Mouse (Mus musculus) neural tube, embryonic 14.5 days (tissue): ENCODE measurements around the gene Ccdc180. TPM values are rescaled to one million over a fixed set of nuclear protein-coding genes. Genes with fewer than 3 reads are reported as not detected.
A peak's percentile ranks its signal among the peaks of the same experiment; 100 is the strongest.

ENCODE experiments used
- ATAC-seq: fragments of 200-750 bp; cut with Nextera tagmentation; 2 replicates; pipeline ENCODE4 v1.8.0; 2017; ENCODE audit warnings: low read depth, mild to moderate bottlenecking, moderate TSS enrichment, moderate library complexity
- H3K27ac ChIP-seq: fragments of 300-500 bp; sonication (generic); 2 replicates; pipeline ENCODE4 v1.5.1; 2014; ENCODE audit warnings: low read depth, mild to moderate bottlenecking, control low read depth, low read length, moderate library complexity, mixed read lengths
- H3K27me3 ChIP-seq: fragments of 300-500 bp; sonication (generic); 2 replicates; pipeline ENCODE4 v1.6.1; 2014; ENCODE audit warnings: low read length; ENCODE audit not compliant: control insufficient read depth, insufficient read depth
- H3K36me3 ChIP-seq: fragments of 300-500 bp; sonication (generic); 2 replicates; pipeline ENCODE4 v1.6.1; 2014; ENCODE audit warnings: low read length, mixed read lengths; ENCODE audit not compliant: control insufficient read depth, insufficient read depth
- H3K4me1 ChIP-seq: fragments of 300-500 bp; sonication (generic); 2 replicates; pipeline ENCODE4 v1.6.1; 2014; ENCODE audit warnings: low read length; ENCODE audit not compliant: control insufficient read depth, insufficient read depth
- H3K4me2 ChIP-seq: fragments of 300-500 bp; sonication (generic); 2 replicates; pipeline ENCODE4 v1.6.1; 2014; ENCODE audit warnings: mild to moderate bottlenecking, low read depth, low read length, control low read depth
- H3K4me3 ChIP-seq: fragments of 300-500 bp; sonication (generic); 2 replicates; pipeline ENCODE4 v1.5.1; 2014; ENCODE audit warnings: low read depth, low read length, control low read depth, mixed read lengths
- H3K9ac ChIP-seq: fragments of 300-500 bp; sonication (generic); replicated peaks from 2 replicates; pipeline ENCODE4 v1.6.1; 2014; ENCODE audit warnings: low read depth, mild to moderate bottlenecking, control low read depth, low read length, mixed read lengths
- H3K9me3 ChIP-seq: fragments of 300-500 bp; sonication (generic); 2 replicates; pipeline ENCODE4 v1.6.1; 2016; ENCODE audit warnings: low read length; ENCODE audit not compliant: control insufficient read depth
- WGBS: fragments of 180-500 bp; shearing (Covaris S2); extraction: QIAGEN DNeasy Blood & Tissue Kit; methylation state at CpG from one replicate; pipeline ENCODE4 v1.1.7; 2014; 5-methylcytosine and 5-hydroxymethylcytosine counted together
- polyA plus RNA-seq: library from polyadenylated mRNA; unstranded; fragments of >200 nt; fragmentation: Nextera tagmentation; extraction: Ambion mirVana; gene quantifications from 2 replicates; pipeline ENCODE4 v1.2.1, GENCODE M21; 2014

Gene Ccdc180
- polyA plus RNA-seq, 1 experiment from 2014 or later = 0.36 TPM

- Histone ChIP-seq H3K27ac (no peak within 1 kb of the TSS), H3K9ac (no peak within 1 kb of the TSS), H3K4me2 (no peak within 1 kb of the TSS), H3K36me3 (no peaks in the 10 kb centered on the region), H3K9me3 (no peaks in the 10 kb centered on the region), H3K4me3 (no peak within 1 kb of the TSS), H3K27me3 (no peaks in the 10 kb centered on the region), H3K4me1 (no peaks in the 10 kb centered on the region)
- ATAC-seq = no peak; the same call in 1 of the 2 replicates
- 87% methylated on average over 10 of the region's 10 CpGs for WGBS
These were observed 74.8 kb downstream of the Ccdc180 start, which contains the start of gene Tdrd7 for GRCm38 (mm10) chr4:45964771-45965439. Gene Tdrd7 (plus strand): TSS chr4:45965334.

DNA sequence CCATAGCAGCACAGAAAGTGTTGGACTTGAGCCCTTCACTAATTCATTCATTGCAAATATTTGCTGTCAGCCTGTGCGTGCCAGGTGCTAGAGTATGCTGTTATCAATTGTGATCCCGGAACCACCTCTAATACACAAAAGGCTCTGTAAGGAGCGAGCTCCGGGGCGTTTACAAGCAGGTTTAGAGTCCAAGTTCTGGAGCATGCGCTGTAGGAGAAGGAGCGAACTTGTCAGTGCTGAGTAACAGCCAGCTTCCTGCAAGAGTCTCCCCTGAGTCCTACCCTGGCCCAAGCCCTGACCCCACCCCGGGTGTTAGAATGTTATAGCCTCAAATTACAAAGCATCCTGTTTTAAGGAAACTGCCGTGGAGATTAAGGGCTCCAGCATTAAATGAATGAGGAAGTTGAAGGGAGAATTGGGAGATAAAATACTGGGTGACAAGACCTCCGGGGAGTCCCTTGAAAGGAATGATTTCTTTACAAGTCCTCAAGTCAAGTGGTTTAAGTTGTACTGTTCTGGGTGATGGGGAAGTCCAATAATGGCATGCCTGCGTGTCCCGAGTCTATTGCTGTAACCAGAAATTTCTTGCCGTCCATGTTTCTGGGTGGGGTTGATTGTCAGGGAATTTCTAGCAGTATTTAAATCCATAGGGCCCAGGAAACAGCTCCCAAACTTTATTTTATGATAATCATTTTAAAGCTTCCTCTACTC is 75.8 kb downstream of the Ccdc180 start:
- H3K9ac ChIP-seq = no peak overlapping the region
- H3K36me3 ChIP-seq = no peaks in the 10 kb centered on the region
- no peak overlapping the region for H3K27ac ChIP-seq
- no peak for ATAC-seq
- no peaks in the 10 kb centered on the region for H3K4me1 ChIP-seq
- WGBS = 34% methylated on average over 13 of the region's 13 CpGs
- H3K4me2 ChIP-seq = no peak overlapping the region
- no peak overlapping the region for H3K4me3 ChIP-seq
- no peaks in the 10 kb centered on the region for H3K27me3 ChIP-seq
- H3K9me3 ChIP-seq = no peaks in the 10 kb centered on the region

- H3K36me3 ChIP-seq = no peaks in the 10 kb centered on the region
- 35% methylated on average over 6 of the region's 6 CpGs for WGBS
- no peaks in the 10 kb centered on the region for H3K4me1 ChIP-seq
- H3K27me3 ChIP-seq = no peaks in the 10 kb centered on the region
- H3K4me2 ChIP-seq = no peak overlapping the region
- H3K4me3 ChIP-seq = no peak overlapping the region
- ATAC-seq = no peak
- no peaks in the 10 kb centered on the region for H3K9me3 ChIP-seq
- H3K27ac ChIP-seq = no peak overlapping the region
- H3K9ac ChIP-seq = no peak overlapping the region
These were observed 76.6 kb downstream of the Ccdc180 start for GRCm38 (mm10) chr4:45966716-45967115.

DNA sequence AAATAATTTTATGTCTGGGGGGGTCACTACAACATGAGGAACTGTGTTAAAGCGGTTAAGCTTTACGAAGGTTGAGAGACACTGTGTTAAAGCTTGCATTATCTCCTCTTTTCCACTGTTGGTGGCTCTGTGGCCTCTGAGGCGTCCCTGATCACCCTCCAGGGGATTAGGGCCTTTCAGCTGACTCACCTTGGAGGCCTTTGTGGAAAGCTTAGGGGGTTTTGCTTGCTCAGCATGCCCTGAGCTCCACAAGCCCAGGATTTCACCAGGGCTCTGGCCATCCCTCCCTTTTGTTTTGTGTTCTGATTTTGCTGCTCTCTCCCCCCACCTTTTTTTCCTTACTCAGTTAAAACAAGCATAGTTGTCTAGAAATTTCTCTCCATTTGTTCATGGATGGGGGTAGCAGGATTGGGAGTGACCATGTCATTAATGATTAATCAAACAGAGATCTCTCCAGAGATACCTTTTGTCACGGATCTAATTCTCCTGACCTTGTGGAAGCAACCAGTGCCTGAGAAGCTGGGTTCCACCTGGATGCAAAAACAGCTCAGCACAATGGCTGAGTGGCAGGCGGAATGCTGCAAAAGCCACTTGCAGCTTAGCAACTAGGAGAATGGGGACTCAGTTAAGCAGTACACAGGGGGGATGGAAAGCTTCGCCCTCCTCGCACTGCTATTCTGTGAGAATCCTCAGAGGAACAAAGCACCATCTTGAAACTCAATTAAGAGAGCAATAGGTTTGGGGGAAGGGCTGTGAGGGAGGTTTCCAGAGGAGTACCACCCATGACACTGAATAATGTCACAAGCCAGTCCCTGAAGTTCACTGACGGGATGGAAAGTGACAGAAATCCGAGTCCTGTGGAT is 77.6 kb downstream of the Ccdc180 start:
- Histone ChIP-seq H3K9me3 (no peaks in the 10 kb centered on the region), H3K4me1 (no peaks in the 10 kb centered on the region), H3K36me3 (no peaks in the 10 kb centered on the region), H3K27ac (no peak overlapping the region), H3K4me2 (no peak overlapping the region), H3K9ac (no peak overlapping the region), H3K4me3 (no peak overlapping the region), H3K27me3 (no peaks in the 10 kb centered on the region)
- WGBS = 28% methylated on average over 9 of the region's 9 CpGs
- ATAC-seq = no peak

GRCm38 (mm10) chr4:45969051-45969450 is 78.9 kb downstream of the Ccdc180 start:
- 66% methylated on average over 2 of the region's 2 CpGs for WGBS
- Histone ChIP-seq H3K36me3 (no peaks in the 10 kb centered on the region), H3K4me1 (no peaks in the 10 kb centered on the region), H3K27ac (no peak overlapping the region), H3K4me2 (no peak overlapping the region), H3K4me3 (no peak overlapping the region), H3K9ac (no peak overlapping the region), H3K9me3 (no peaks in the 10 kb centered on the region), H3K27me3 (no peaks in the 10 kb centered on the region)
- ATAC-seq = no peak

GRCm38 (mm10) chr4:45970048-45970560 is 80.0 kb downstream of the Ccdc180 start:
- no peak overlapping the region for H3K4me3 ChIP-seq
- 81% methylated on average over 7 of the region's 7 CpGs for WGBS

DNA sequence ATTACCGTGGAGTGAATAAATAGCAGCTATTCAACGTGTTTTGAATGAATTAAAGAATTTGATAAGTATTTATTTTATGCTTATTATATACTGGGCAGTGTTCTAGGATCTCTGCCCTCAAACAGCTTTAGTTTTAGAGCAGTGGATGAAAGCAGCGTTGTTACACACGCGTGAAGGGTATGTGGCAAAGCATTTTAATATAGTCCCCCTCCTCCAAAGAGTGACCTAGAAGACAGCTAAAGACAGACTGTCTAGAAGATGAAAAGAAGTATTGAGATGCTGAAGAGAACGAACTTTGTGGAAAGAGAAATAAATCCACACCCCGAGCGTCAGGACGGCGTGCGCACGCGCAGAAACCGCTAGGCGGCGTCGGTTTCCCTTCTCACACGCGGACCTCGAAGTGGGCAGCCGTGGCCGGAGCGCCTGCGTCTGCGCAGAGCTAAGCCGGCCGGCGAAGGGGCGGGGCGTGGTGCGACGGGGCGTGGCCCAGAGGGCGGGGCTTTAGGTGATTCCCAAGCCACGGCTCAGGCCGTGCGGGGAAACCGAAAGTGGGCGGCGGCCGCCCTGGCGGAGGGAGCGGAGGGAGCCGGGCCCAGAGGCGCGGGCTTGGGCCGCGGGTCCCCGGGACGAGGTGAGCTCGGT is 81.8 kb downstream of the Ccdc180 start:
- H3K4me3 ChIP-seq = peak overlapping the region; percentile 78
- 2% methylated on average over 51 of the region's 51 CpGs for WGBS
- no peaks in the 10 kb centered on the region for H3K36me3 ChIP-seq
- peak overlapping the region; percentile 78 for H3K9ac ChIP-seq
- no peak overlapping the region; the same call in 1 of the 2 replicates for H3K27ac ChIP-seq
- no peaks in the 10 kb centered on the region for H3K4me1 ChIP-seq
- peak; percentile 99 for ATAC-seq
- no peaks in the 10 kb centered on the region for H3K9me3 ChIP-seq
- H3K27me3 ChIP-seq = no peaks in the 10 kb centered on the region
- peak overlapping the region; percentile 70 for H3K4me2 ChIP-seq

More at GRCm38 (mm10) chr4:45970048-45970560, 80.0 kb downstream of the Ccdc180 start:
- ATAC-seq = no peak
- Histone ChIP-seq H3K9me3 (no peaks in the 10 kb centered on the region), H3K36me3 (no peaks in the 10 kb centered on the region), H3K9ac (no peak overlapping the region), H3K27ac (no peak overlapping the region), H3K27me3 (no peaks in the 10 kb centered on the region), H3K4me2 (no peak overlapping the region), H3K4me1 (no peaks in the 10 kb centered on the region)

- Histone ChIP-seq H3K27me3 (no peaks in the 10 kb centered on the region), H3K9ac (peak overlapping the region; percentile 78), H3K4me3 (peak overlapping the region; percentile 78), H3K9me3 (no peaks in the 10 kb centered on the region), H3K4me2 (peak overlapping the region; percentile 70), H3K27ac (no peak overlapping the region; the same call in 1 of the 2 replicates), H3K4me1 (no peaks in the 10 kb centered on the region), H3K36me3 (no peaks in the 10 kb centered on the region)
- WGBS = under 1% methylated on average over 50 of the region's 53 CpGs
- peak; percentile 83 for ATAC-seq
These were observed 82.3 kb downstream of the Ccdc180 start for GRCm38 (mm10) chr4:45972448-45972854.
